Mouse (Mus musculus): ENCODE data around the gene Calm3. TPM values are rescaled to one million over a fixed set of nuclear protein-coding genes. Genes with fewer than 3 reads are reported as not detected.

Gene Calm3
- polyA plus RNA-seq, 1 experiment from 2014 or later: 126 TPM

- Histone ChIP-seq H3K9me3 (no peaks in the 10 kb centered on the region), H3K27ac (replicated peaks) (no peak overlapping the region), H3K36me3 (replicated peaks) (peaks cover 84% of the 10 kb centered on the region), H3K27me3 (replicated peaks; ENCODE audit: low read depth, poor library complexity, severe bottlenecking) (no peaks in the 10 kb centered on the region), H3K4me1 (peaks cover 53% of the 10 kb centered on the region), H3K4me3 (no peak overlapping the region)
- DNase-seq (ENCODE audit: low spot score): no peak
- 84% methylated on average over 3 of the region's 3 CpGs for WGBS
Observed at GRCm38 (mm10) chr7:16918670-16919069, 5.2 kb downstream of the Calm3 start.

GRCm38 (mm10) chr7:16918014-16918413, 5.9 kb downstream of the Calm3 start:
- WGBS: 89% methylated on average over 9 of the region's 9 CpGs
- Histone ChIP-seq H3K4me3 (no peak overlapping the region), H3K27ac (replicated peaks) (no peak overlapping the region), H3K9me3 (no peaks in the 10 kb centered on the region), H3K27me3 (replicated peaks; ENCODE audit: low read depth, poor library complexity, severe bottlenecking) (no peaks in the 10 kb centered on the region), H3K36me3 (replicated peaks) (peaks cover 85% of the 10 kb centered on the region), H3K4me1 (peaks cover 53% of the 10 kb centered on the region)
- DNase-seq (ENCODE audit: low spot score): no peak

GRCm38 (mm10) chr7:16917447-16917846, 6.5 kb downstream of the Calm3 start:
- no peak overlapping the region for H3K27ac ChIP-seq (replicated peaks)
- H3K27me3 ChIP-seq (replicated peaks; ENCODE audit: low read depth, poor library complexity, severe bottlenecking): no peaks in the 10 kb centered on the region
- 85% methylated on average over 11 of the region's 11 CpGs for WGBS
- H3K4me1 ChIP-seq: peaks cover 49% of the 10 kb centered on the region
- H3K9me3 ChIP-seq: no peaks in the 10 kb centered on the region
- H3K36me3 ChIP-seq (replicated peaks): peaks cover 85% of the 10 kb centered on the region
- no peak overlapping the region for H3K4me3 ChIP-seq
- no peak for DNase-seq (ENCODE audit: low spot score)

- no peak overlapping the region for H3K4me3 ChIP-seq
- H3K27ac ChIP-seq (replicated peaks): no peak overlapping the region
- WGBS: 88% methylated on average over 30 of the region's 30 CpGs
- H3K36me3 ChIP-seq (replicated peaks): peaks cover 77% of the 10 kb centered on the region
- H3K4me1 ChIP-seq: peaks cover 42% of the 10 kb centered on the region
- no peak for DNase-seq (ENCODE audit: low spot score)
- no peaks in the 10 kb centered on the region for H3K9me3 ChIP-seq
- H3K27me3 ChIP-seq (replicated peaks; ENCODE audit: low read depth, poor library complexity, severe bottlenecking): no peaks in the 10 kb centered on the region
Observed at GRCm38 (mm10) chr7:16916342-16917265, 7.3 kb downstream of the Calm3 start.

- H3K9me3 ChIP-seq: no peaks in the 10 kb centered on the region
- DNase-seq (ENCODE audit: low spot score): no peak
- WGBS: 93% methylated on average over 32 of the region's 32 CpGs
- H3K27ac ChIP-seq (replicated peaks): no peak overlapping the region
- H3K4me3 ChIP-seq: no peak overlapping the region
- H3K27me3 ChIP-seq (replicated peaks; ENCODE audit: low read depth, poor library complexity, severe bottlenecking): no peaks in the 10 kb centered on the region
- H3K36me3 ChIP-seq (replicated peaks): peaks cover 68% of the 10 kb centered on the region
- H3K4me1 ChIP-seq: peaks cover 33% of the 10 kb centered on the region
Observed at GRCm38 (mm10) chr7:16915461-16916340, 8.2 kb downstream of the Calm3 start.

- peaks cover 29% of the 10 kb centered on the region for H3K4me1 ChIP-seq
- H3K36me3 ChIP-seq (replicated peaks): peaks cover 61% of the 10 kb centered on the region
- peaks cover 3% of the 10 kb centered on the region; the same call in 1 of the 2 replicates for H3K27me3 ChIP-seq (replicated peaks; ENCODE audit: low read depth, poor library complexity, severe bottlenecking)
- DNase-seq (ENCODE audit: low spot score): no peak
- no peaks in the 10 kb centered on the region for H3K9me3 ChIP-seq
- H3K27ac ChIP-seq (replicated peaks): no peak overlapping the region
- WGBS: 83% methylated on average over 18 of the region's 18 CpGs
- H3K4me3 ChIP-seq: peak overlapping the region; percentile 15; the same call in 1 of the 2 replicates
Observed at GRCm38 (mm10) chr7:16914453-16915343, 9.2 kb downstream of the Calm3 start.

GRCm38 (mm10) chr7:16913806-16914452, 10.0 kb downstream of the Calm3 start:
- DNase-seq (ENCODE audit: low spot score): peak; percentile 75
- Histone ChIP-seq H3K4me3 (no peak overlapping the region), H3K36me3 (replicated peaks) (peaks cover 53% of the 10 kb centered on the region), H3K27me3 (replicated peaks; ENCODE audit: low read depth, poor library complexity, severe bottlenecking) (peaks cover 10% of the 10 kb centered on the region; the same call in 1 of the 2 replicates), H3K9me3 (no peaks in the 10 kb centered on the region), H3K4me1 (peaks cover 29% of the 10 kb centered on the region), H3K27ac (replicated peaks) (no peak overlapping the region)
- WGBS: 41% methylated on average over 10 of the region's 10 CpGs

- H3K27me3 ChIP-seq (replicated peaks; ENCODE audit: low read depth, poor library complexity, severe bottlenecking): peaks cover 17% of the 10 kb centered on the region
- H3K4me1 ChIP-seq: peaks cover 30% of the 10 kb centered on the region
- H3K36me3 ChIP-seq (replicated peaks): peaks cover 38% of the 10 kb centered on the region
- no peak overlapping the region for H3K27ac ChIP-seq (replicated peaks)
- DNase-seq (ENCODE audit: low spot score): no peak
- 81% methylated on average over 6 of the region's 6 CpGs for WGBS
- H3K9me3 ChIP-seq: no peaks in the 10 kb centered on the region
- H3K4me3 ChIP-seq: no peak overlapping the region
Observed at GRCm38 (mm10) chr7:16912360-16912759, 11.6 kb downstream of the Calm3 start.

- no peak for DNase-seq (ENCODE audit: low spot score)
- Histone ChIP-seq H3K27me3 (replicated peaks; ENCODE audit: low read depth, poor library complexity, severe bottlenecking) (peaks cover 17% of the 10 kb centered on the region), H3K4me3 (no peak overlapping the region), H3K27ac (replicated peaks) (no peak overlapping the region), H3K4me1 (peaks cover 30% of the 10 kb centered on the region), H3K9me3 (no peaks in the 10 kb centered on the region), H3K36me3 (replicated peaks) (peaks cover 33% of the 10 kb centered on the region)
- WGBS: 90% methylated on average over 3 of the region's 3 CpGs
Observed at GRCm38 (mm10) chr7:16911904-16912303, 12.0 kb downstream of the Calm3 start.

GRCm38 (mm10) chr7:16909909-16910308, 14.0 kb downstream of the Calm3 start:
- H3K36me3 ChIP-seq (replicated peaks): peaks cover 13% of the 10 kb centered on the region
- 59% methylated on average over 10 of the region's 10 CpGs for WGBS

GRCm38 (mm10) chr7:16908859-16909258, 15.1 kb downstream of the Calm3 start:
- peaks cover 3% of the 10 kb centered on the region for H3K36me3 ChIP-seq (replicated peaks)

More at GRCm38 (mm10) chr7:16909909-16910308, 14.0 kb downstream of the Calm3 start:
- H3K27ac ChIP-seq (replicated peaks): no peak overlapping the region
- peaks cover 17% of the 10 kb centered on the region for H3K27me3 ChIP-seq (replicated peaks; ENCODE audit: low read depth, poor library complexity, severe bottlenecking)
- peaks cover 49% of the 10 kb centered on the region for H3K4me1 ChIP-seq
- H3K9me3 ChIP-seq: no peaks in the 10 kb centered on the region
- H3K4me3 ChIP-seq: no peak overlapping the region
- DNase-seq (ENCODE audit: low spot score): no peak

More at GRCm38 (mm10) chr7:16908859-16909258, 15.1 kb downstream of the Calm3 start:
- Histone ChIP-seq H3K9me3 (no peaks in the 10 kb centered on the region), H3K4me1 (peaks cover 57% of the 10 kb centered on the region), H3K27ac (replicated peaks) (0 out of 2 replicates have a peak overlapping the region, but pooled peaks have one; percentile 30), H3K27me3 (replicated peaks; ENCODE audit: low read depth, poor library complexity, severe bottlenecking) (peaks cover 21% of the 10 kb centered on the region), H3K4me3 (peak overlapping the region; percentile 5; the same call in 1 of the 2 replicates)
- 69% methylated on average over 11 of the region's 11 CpGs for WGBS
- DNase-seq (ENCODE audit: low spot score): no peak
